Mouse (Mus musculus) liver, embryonic 14.5 days (tissue): ENCODE data around the gene Dnah3. TPM values are rescaled to one million over a fixed set of nuclear protein-coding genes. Genes with fewer than 3 reads are reported as not detected.
A peak's percentile ranks its signal among the peaks of the same experiment; 100 is the strongest.

ENCODE experiments used
- ATAC-seq: fragments of 200-750 bp; cut with Nextera tagmentation; 2 replicates; pipeline ENCODE4 v1.8.0; 2017; ENCODE audit warnings: moderate number of reproducible peaks, mild to moderate bottlenecking, moderate library complexity; ENCODE audit not compliant: insufficient read depth
- DNase-seq, 3 experiments: peaks; one replicate each; pipeline ENCODE4 v3.0.0-alpha.2; 2012 to 2013; ENCODE audit warnings: low read depth in 3 of 3, low spot score in 3 of 3
- H3K27ac ChIP-seq: fragments of 300-500 bp; sonication (generic); 2 replicates; pipeline ENCODE4 v1.5.1; 2014; ENCODE audit warnings: moderate library complexity, mild to moderate bottlenecking, control low read depth, inconsistent platforms
- H3K27me3 ChIP-seq: fragments of 300-500 bp; sonication (generic); 2 replicates; pipeline ENCODE4 v1.6.1; 2014; ENCODE audit warnings: mild to moderate bottlenecking, low read length, moderate library complexity; ENCODE audit not compliant: control insufficient read depth, insufficient read depth
- H3K36me3 ChIP-seq: fragments of 300-500 bp; sonication (generic); replicated peaks from 2 replicates; pipeline ENCODE4 v1.6.1; 2014; ENCODE audit warnings: low read depth; ENCODE audit not compliant: control insufficient read depth, insufficient read depth
- H3K4me1 ChIP-seq, 2 experiments: fragments of 200-500 bp in 1 of 2; fragments of 300-500 bp in 1 of 2; sonication (generic) in 1 of 2; replicated peaks; 2 replicates each; pipeline ENCODE4 v1.6.1; 2012 to 2014; ENCODE audit warnings: antibody characterized with exemption in 1 of 2, inconsistent platforms in 1 of 2, low read length in 1 of 2; ENCODE audit not compliant: control insufficient read depth in 2 of 2, insufficient read depth in 2 of 2
- H3K4me2 ChIP-seq: fragments of 300-500 bp; sonication (generic); 2 replicates; pipeline ENCODE4 v1.6.1; 2014; ENCODE audit warnings: low read depth, mild to moderate bottlenecking, control low read depth, moderate library complexity
- H3K4me3 ChIP-seq, 2 experiments: fragments of 200-500 bp in 1 of 2; fragments of 300-500 bp in 1 of 2; sonication (generic) in 1 of 2; 2 replicates each; pipeline ENCODE4 v1.5.1; 2012 to 2014; ENCODE audit warnings: low read depth in 2 of 2, low read length in 2 of 2, mild to moderate bottlenecking in 2 of 2, control low read depth in 1 of 2, inconsistent platforms in 1 of 2, moderate library complexity in 1 of 2; ENCODE audit not compliant: insufficient read depth in 1 of 2
- H3K9ac ChIP-seq: fragments of 300-500 bp; sonication (generic); replicated peaks from 2 replicates; pipeline ENCODE4 v1.6.1; 2014; ENCODE audit warnings: mild to moderate bottlenecking, control low read depth, moderate library complexity
- H3K9me3 ChIP-seq: fragments of 300-500 bp; sonication (generic); 2 replicates; pipeline ENCODE4 v1.6.1; 2016; ENCODE audit warnings: low read length, mixed read lengths; ENCODE audit not compliant: control insufficient read depth
- CTCF ChIP-seq: IDR thresholded peaks from 2 replicates; pipeline ENCODE4 v1.5.1; 2016; ENCODE audit warnings: antibody characterized with exemption, low read depth, control low read depth
- EP300 ChIP-seq: IDR thresholded peaks from 2 replicates; pipeline ENCODE4 v1.6.1; 2016; ENCODE audit warnings: antibody characterized with exemption, low read depth
- WGBS: fragments of 180-500 bp; shearing (Covaris S2); extraction: QIAGEN DNeasy Blood & Tissue Kit; methylation state at CpG from one replicate; pipeline ENCODE4 v1.1.7; 2014; ENCODE audit not compliant: insufficient replicate concordance; 5-methylcytosine and 5-hydroxymethylcytosine counted together
- polyA plus RNA-seq, 2 experiments: library from polyadenylated mRNA; depleted of rRNA in 1 of 2; stranded (reverse) in 1 of 2; unstranded in 1 of 2; fragments of >200 nt; fragmentation: Nextera tagmentation in 1 of 2; extraction: Ambion mirVana in 1 of 2; gene quantifications; 2 replicates each; pipeline versions ENCODE4 v1.2.1 to v1.2.3; 2012 to 2014

The Dnah3 gene
- polyA plus RNA-seq, 2 experiments = not detected

GRCm38 (mm10) chr7:120097845-120098244, 2.8 kb upstream of the Dnah3 start:
- whole genome bisulfite sequencing = 7% methylated on average over 7 of the region's 7 CpGs

GRCm38 (mm10) chr7:120094216-120094615, 864 bp downstream of the Dnah3 start:
- H3K4me1 ChIP-seq = no peaks in the 10 kb centered on the region
- TF ChIP-seq CTCF (no peak), EP300 (no peak)
- H3K9me3 ChIP-seq = no peaks in the 10 kb centered on the region
- H3K27ac ChIP-seq = no peak overlapping the region
- DNase-seq (no peak), ATAC-seq (no peak)
- WGBS = 65% methylated on average over 3 of the region's 3 CpGs
- H3K4me2 ChIP-seq = no peak overlapping the region
- no peaks in the 10 kb centered on the region for H3K27me3 ChIP-seq
- no peaks in the 10 kb centered on the region for H3K36me3 ChIP-seq
- H3K4me3 ChIP-seq = no peak overlapping the region
- H3K9ac ChIP-seq = no peak overlapping the region

More at GRCm38 (mm10) chr7:120097845-120098244, 2.8 kb upstream of the Dnah3 start:
- TF ChIP-seq EP300 = no peak
- peak; percentile 44 for TF ChIP-seq CTCF
- no peak overlapping the region for H3K4me3 ChIP-seq
- no peak overlapping the region for H3K4me2 ChIP-seq
- 0 out of 4 replicates have a peak, but pooled peaks cover 0 to 4% of the 10 kb centered on the region in 2 experiments for H3K4me1 ChIP-seq
- no peak overlapping the region for H3K9ac ChIP-seq
- H3K27ac ChIP-seq = no peak overlapping the region
- DNase-seq = no peak
- no peaks in the 10 kb centered on the region for H3K9me3 ChIP-seq
- H3K27me3 ChIP-seq = no peaks in the 10 kb centered on the region
- no peak for ATAC-seq
- no peaks in the 10 kb centered on the region for H3K36me3 ChIP-seq

- no peak overlapping the region for H3K27ac ChIP-seq
Observed at GRCm38 (mm10) chr7:120093033-120093432, 2.0 kb downstream of the Dnah3 start.

GRCm38 (mm10) chr7:120080177-120080576, 14.9 kb downstream of the Dnah3 start:
- DNase-seq (no peak), ATAC-seq (no peak)
- Histone ChIP-seq H3K9me3 (no peaks in the 10 kb centered on the region), H3K9ac (no peak overlapping the region), H3K4me2 (no peak overlapping the region), H3K4me3 (no peak overlapping the region), H3K4me1 (no peaks in the 10 kb centered on the region), H3K36me3 (no peaks in the 10 kb centered on the region), H3K27ac (no peak overlapping the region), H3K27me3 (no peaks in the 10 kb centered on the region)
- TF ChIP-seq EP300 = no peak
- TF ChIP-seq CTCF = no peak
- 53% methylated on average over 3 of the region's 3 CpGs for WGBS

More at GRCm38 (mm10) chr7:120093033-120093432, 2.0 kb downstream of the Dnah3 start:
- DNase-seq (no peak), ATAC-seq (no peak)
- no peaks in the 10 kb centered on the region for H3K9me3 ChIP-seq
- H3K36me3 ChIP-seq = no peaks in the 10 kb centered on the region
- H3K4me2 ChIP-seq = no peak overlapping the region
- TF ChIP-seq EP300 (no peak), CTCF (no peak)
- H3K27me3 ChIP-seq = no peaks in the 10 kb centered on the region
- H3K4me3 ChIP-seq = no peak overlapping the region
- H3K9ac ChIP-seq = no peak overlapping the region
- H3K4me1 ChIP-seq = no peaks in the 10 kb centered on the region
- WGBS = 44% methylated on average over 5 of the region's 5 CpGs

- Histone ChIP-seq H3K27me3 (no peaks in the 10 kb centered on the region), H3K9ac (no peak overlapping the region)
- WGBS = 34% methylated on average over 3 of the region's 3 CpGs
Observed at GRCm38 (mm10) chr7:120069164-120069563, 25.9 kb downstream of the Dnah3 start.

More at GRCm38 (mm10) chr7:120069164-120069563, 25.9 kb downstream of the Dnah3 start:
- no peak overlapping the region for H3K27ac ChIP-seq
- DNase-seq (no peak), ATAC-seq (no peak)
- no peaks in the 10 kb centered on the region for H3K4me1 ChIP-seq
- no peaks in the 10 kb centered on the region for H3K36me3 ChIP-seq
- H3K9me3 ChIP-seq = no peaks in the 10 kb centered on the region; the same call in 1 of the 2 replicates
- TF ChIP-seq EP300 (no peak), CTCF (no peak)
- H3K4me3 ChIP-seq = no peak overlapping the region
- no peak overlapping the region for H3K4me2 ChIP-seq
